Mouse (Mus musculus): ENCODE measurements at regions not wholly inside any gene's neighbourhood (a gene's known extent, or its start where the extent isn't known, plus 50 kb on each side); places are given as distances from the start of the nearest gene placed in this dataset.

DNA sequence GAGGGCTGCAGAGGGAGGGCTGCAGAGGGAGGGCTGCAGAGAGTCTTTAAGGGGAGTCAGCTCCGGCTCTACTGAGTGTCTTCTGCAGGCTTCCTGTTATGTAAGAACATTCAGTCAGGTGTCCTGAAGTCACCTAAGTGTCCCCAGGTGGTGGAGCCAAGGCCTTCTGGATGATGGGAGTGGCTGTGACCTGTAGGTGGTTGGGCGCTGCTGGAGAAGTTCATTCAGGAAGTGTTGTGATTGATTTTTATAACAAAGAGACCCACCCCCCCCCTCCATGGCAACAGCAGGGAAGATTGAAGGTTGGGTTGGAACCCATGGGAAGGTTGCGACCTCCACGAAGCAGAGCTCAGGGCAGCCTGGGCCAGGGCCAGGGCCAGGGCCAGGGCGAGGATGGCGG is 53.9 kb upstream of the Zfp706 start:
- ATAC-seq (replicated peaks; ENCODE audit: low read depth, poor library complexity, severe bottlenecking), result no peak

DNA sequence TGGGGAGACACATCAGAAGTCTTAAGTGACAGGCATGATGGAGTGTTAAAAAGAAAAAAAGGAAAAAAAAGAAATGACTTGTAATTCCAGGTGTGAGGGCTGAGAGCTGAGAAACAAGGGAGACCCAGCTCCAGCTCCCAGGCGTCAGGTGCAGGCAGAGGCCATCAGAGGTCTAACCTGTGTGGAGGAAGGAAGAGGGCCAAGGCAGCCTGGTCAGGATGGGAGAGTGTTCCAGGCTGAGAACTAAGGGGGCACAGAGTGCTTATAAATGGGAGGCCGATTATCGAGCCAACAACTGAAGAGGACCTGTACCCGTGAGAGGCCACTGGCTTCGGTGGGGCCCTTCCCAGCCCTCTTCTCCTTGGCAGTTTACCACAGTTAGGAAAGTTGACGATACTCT is 53.3 kb upstream of the Zfp706 start:
- no peak for ATAC-seq (replicated peaks; ENCODE audit: low read depth, poor library complexity, severe bottlenecking)
